Comparison of ENCODE assay signal across 24 mouse cellular contexts in genomic region chr17:79887926-79888325, GRCm38 (mm10).
"Had no signal": no experiment of that assay in that cellular context is flagged by ENCODE, and none has a peak within 500 bp of the region (broad histone marks: within the 10 kb centered on the region; RNA-seq: fewer than 3 reads in every experiment).

No protein-coding gene starts in this region.

- H3K4me3 ChIP-seq: heart, adult 2 months; heart, embryonic 13.5 days; heart, embryonic 15.5 days; kidney, embryonic 15.5 days; limb, embryonic 13.5 days; limb, embryonic 15.5 days; liver, embryonic 12.5 days had no signal

- H3K36me3 ChIP-seq: heart, embryonic 15.5 days; kidney, embryonic 15.5 days; limb, embryonic 13.5 days; limb, embryonic 15.5 days had no signal

- H3K27me3 ChIP-seq: heart, embryonic 13.5 days; heart, embryonic 15.5 days; kidney, embryonic 15.5 days; limb, embryonic 13.5 days; limb, embryonic 15.5 days; liver, embryonic 12.5 days had no signal

- DNase-seq: gastrocnemius, postnatal 10 days; gastrocnemius, postnatal 36 days; heart, adult 2 months; heart, postnatal 14 days; heart, postnatal 36 days; kidney, adult 11 months; kidney, adult 2 months; kidney, adult 9 months; kidney, postnatal 14 days; kidney, postnatal 36 days; layer of hippocampus, adult 9-11 months; layer of hippocampus, postnatal 36 days; left cerebral cortex, postnatal 4 days had no signal

- H3K9ac ChIP-seq: heart, embryonic 13.5 days; heart, embryonic 15.5 days; hindbrain, embryonic 14.5 days; kidney, embryonic 15.5 days; limb, embryonic 13.5 days; limb, embryonic 15.5 days; liver, embryonic 12.5 days had no signal

- ATAC-seq: hindbrain, embryonic 16.5 days; intestine, embryonic 16.5 days; liver, embryonic 12.5 days had no signal

- H3K27ac ChIP-seq: heart, adult 2 months; heart, embryonic 13.5 days; heart, embryonic 15.5 days; hindbrain, embryonic 14.5 days; kidney, embryonic 15.5 days; kidney, postnatal 0 days; limb, embryonic 13.5 days; limb, embryonic 15.5 days; liver, embryonic 12.5 days had no signal

- H3K4me2 ChIP-seq: heart, embryonic 11.5 days; heart, embryonic 13.5 days; heart, embryonic 15.5 days; hindbrain, embryonic 14.5 days; kidney, embryonic 15.5 days; limb, embryonic 13.5 days; limb, embryonic 15.5 days; liver, embryonic 12.5 days had no signal

- H3K9me3 ChIP-seq: heart, embryonic 13.5 days; heart, embryonic 15.5 days; kidney, embryonic 15.5 days; limb, embryonic 13.5 days; limb, embryonic 15.5 days; liver, embryonic 12.5 days had no signal
